33 mouse cellular contexts compared by ENCODE assay signal in genomic region chr13:99931502-99931901, GRCm38 (mm10). TPM values are rescaled to one million over a fixed set of nuclear protein-coding genes. Genes with fewer than 3 reads are reported as not detected.
"Had no signal": no experiment of that assay in that cellular context is flagged by ENCODE, and none has a peak within 500 bp of the region (broad histone marks: within the 10 kb centered on the region; RNA-seq: fewer than 3 reads in every experiment).

No protein-coding gene starts in this region.

- H3K4me3 ChIP-seq: limb, embryonic 10.5 days; limb, embryonic 12.5 days; limb, embryonic 13.5 days; limb, embryonic 15.5 days; liver, embryonic 12.5 days; liver, embryonic 13.5 days; liver, embryonic 15.5 days; lung, embryonic 15.5 days; megakaryocyte, embryonic 14.5 days; midbrain, embryonic 10.5 days; midbrain, embryonic 12.5 days; midbrain, embryonic 13.5 days; midbrain, embryonic 15.5 days; myocyte; neural tube, embryonic 12.5 days had no signal

- DNase-seq: left cerebral cortex, postnatal 4 days; liver; liver, embryonic 13.5 days; liver, postnatal 0 days; lung, adult 18-20 months; lung, adult 2 months; lung, embryonic 14.5 days; lung, postnatal 10 days; lung, postnatal 14 days; lung, postnatal 36 days; lung, postnatal 4 days; midbrain, embryonic 14.5 days had no signal

- H3K27ac ChIP-seq: limb, embryonic 10.5 days; limb, embryonic 12.5 days; limb, embryonic 13.5 days; limb, embryonic 15.5 days; liver, embryonic 12.5 days; liver, embryonic 13.5 days; liver, embryonic 14.5 days; liver, embryonic 15.5 days; lung, embryonic 15.5 days; macrophage; midbrain, embryonic 10.5 days; midbrain, embryonic 12.5 days; midbrain, embryonic 13.5 days; midbrain, embryonic 15.5 days; neural tube, embryonic 12.5 days had no signal

RNA-seq across cellular contexts. Expression of gene Cartpt, which starts 30.6 kb away (rescaled TPM):
- total RNA-seq: liver, adult 2 months; megakaryocyte progenitor cell, adult 5-6 weeks; megakaryocyte, adult 5-6 weeks; megakaryocyte-erythroid progenitor cell, adult 5-6 weeks; monocyte, adult 5-6 weeks had no signal
